Mouse (Mus musculus) WW6 (cell line): ENCODE results near the gene Tpsg1.

Experiments used
- DNase-seq: peaks from one replicate; pipeline ENCODE4 v3.0.0-alpha.2; 2013; ENCODE audit warnings: low read depth, low spot score

Tpsg1 gene

GRCm38 (mm10) chr17:25408302-25408999 is 39.4 kb downstream of the Tpsg1 start:
- DNase-seq: no peak

- DNase-seq: no peak
These were observed 40.5 kb downstream of the Tpsg1 start for GRCm38 (mm10) chr17:25409621-25410020.

- DNase-seq: no peak
These were observed 41.1 kb downstream of the Tpsg1 start for GRCm38 (mm10) chr17:25410180-25410579.

DNA sequence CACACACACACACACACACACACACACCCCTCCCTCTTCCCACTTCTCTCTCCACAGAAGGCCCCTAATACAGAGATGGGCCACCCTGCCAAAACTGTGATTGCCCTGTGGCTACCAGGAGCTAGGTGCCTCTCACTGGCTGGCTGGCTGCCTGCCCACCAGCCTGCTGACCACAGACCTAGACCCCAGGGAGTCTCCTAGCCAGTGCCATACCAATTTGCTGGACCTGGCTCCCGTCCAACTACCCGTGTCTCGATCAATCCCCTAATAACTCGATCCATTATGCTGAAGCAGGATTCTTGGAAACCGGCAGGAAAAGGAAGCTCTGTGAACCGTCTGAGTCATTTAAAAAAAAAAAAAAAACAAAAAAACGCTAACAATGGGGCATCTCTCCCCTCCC is 41.7 kb downstream of the Tpsg1 start:
- no peak for DNase-seq

DNA sequence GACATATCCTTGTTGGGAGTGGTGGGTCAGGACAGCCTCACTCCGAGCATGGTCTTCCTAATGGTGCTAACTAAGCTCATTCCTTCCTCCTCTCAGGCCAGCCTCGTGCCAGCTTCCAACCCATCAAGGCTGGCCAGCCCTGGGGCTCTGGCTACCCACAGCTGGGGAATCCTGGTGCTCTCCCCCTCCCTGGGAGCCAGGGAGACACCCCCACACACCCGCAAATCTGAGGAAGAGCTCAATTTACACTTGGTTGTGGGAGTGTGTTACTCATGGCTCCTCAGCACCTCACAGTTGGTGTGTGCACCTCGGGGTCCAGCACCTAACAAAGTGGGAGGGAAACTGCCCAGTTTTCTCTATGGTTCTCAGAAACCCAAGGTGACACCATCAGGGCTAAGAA is 42.2 kb downstream of the Tpsg1 start:
- no peak for DNase-seq

DNA sequence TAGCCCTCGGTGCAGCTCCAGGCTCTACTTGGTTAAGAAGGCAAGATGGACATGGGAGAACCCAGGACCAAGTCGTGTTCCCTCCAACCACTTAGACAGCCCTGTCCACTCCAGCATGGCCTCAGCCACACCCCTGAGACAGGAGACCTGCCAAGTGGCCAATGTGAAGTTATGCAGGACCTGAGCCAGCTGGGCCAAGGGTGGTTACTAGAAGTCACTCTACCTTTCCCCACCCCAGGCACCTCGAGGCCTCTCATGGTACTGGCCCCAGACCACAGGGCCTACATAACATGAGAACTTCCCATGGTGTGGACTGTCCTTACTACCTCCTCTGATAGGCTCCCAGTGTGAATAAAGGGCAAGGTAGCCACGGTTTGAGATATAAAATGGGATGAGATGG is 45.1 kb downstream of the Tpsg1 start:
- DNase-seq: no peak

DNA sequence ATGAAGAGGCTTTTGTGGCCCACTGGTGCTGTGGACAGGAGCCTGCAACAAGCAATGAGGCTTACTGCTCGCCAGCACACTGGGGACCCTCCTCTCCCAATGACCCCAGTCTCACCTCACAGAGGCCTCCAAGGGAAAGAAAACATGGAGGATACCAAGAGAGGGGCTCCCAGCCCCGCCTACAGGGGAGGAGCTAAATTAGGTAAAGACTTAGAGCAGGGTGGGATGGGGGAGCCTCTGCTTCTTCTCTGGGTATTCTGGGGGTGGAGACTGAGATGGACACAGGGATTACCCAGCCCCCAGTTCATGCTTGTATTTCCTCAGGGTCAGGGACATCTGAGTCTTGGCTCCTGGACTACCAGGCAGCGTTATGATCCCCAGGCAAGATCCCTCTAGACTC is 45.8 kb downstream of the Tpsg1 start:
- no peak for DNase-seq

GRCm38 (mm10) chr17:25415421-25415913 is 46.4 kb downstream of the Tpsg1 start:
- DNase-seq: no peak

GRCm38 (mm10) chr17:25416219-25416618 is 47.1 kb downstream of the Tpsg1 start:
- DNase-seq: no peak

GRCm38 (mm10) chr17:25417990-25418389 is 48.9 kb downstream of the Tpsg1 start:
- no peak for DNase-seq

GRCm38 (mm10) chr17:25418926-25419325 is 49.9 kb downstream of the Tpsg1 start:
- DNase-seq: no peak

GRCm38 (mm10) chr17:25420998-25421397 is 51.9 kb downstream of the Tpsg1 start:
- DNase-seq: no peak
